Mouse (Mus musculus) layer of hippocampus, adult 2 months (tissue): ENCODE measurements around the gene Suco. TPM values are rescaled to one million over a fixed set of nuclear protein-coding genes. Genes with fewer than 3 reads are reported as not detected.

Source experiments
- DNase-seq, 2 experiments: peaks; one replicate each; pipeline ENCODE4 v3.0.0; 2022; ENCODE audit warnings: low spot score in 2 of 2
- H3K27ac ChIP-seq: fragments of 200-600 bp; 2 replicates; pipeline ENCODE4 v1.8.1; 2022
- H3K4me3 ChIP-seq: fragments of 200-600 bp; 2 replicates; pipeline ENCODE4 v1.8.1; 2022; ENCODE audit warnings: mild to moderate bottlenecking
- CTCF ChIP-seq: fragments of 200-600 bp; conservative IDR thresholded peaks from 2 replicates; pipeline ENCODE4 v1.8.1; 2022; ENCODE audit warnings: antibody characterized with exemption, mild to moderate bottlenecking, moderate library complexity
- total RNA-seq, 2 experiments: library from RNA; stranded (reverse); gene quantifications; 2 replicates each; pipeline ENCODE4 v1.2.3; 2021

Gene Suco
- total RNA-seq, 2 experiments from 2014 or later, result 39.7 to 40.9 TPM

GRCm38 (mm10) chr1:161794447-161795211 is 81.9 kb downstream of the Suco start:
- no peak for DNase-seq
- H3K27ac ChIP-seq, result no peak overlapping the region
- no peak overlapping the region for H3K4me3 ChIP-seq
- no peak for TF ChIP-seq CTCF

DNA sequence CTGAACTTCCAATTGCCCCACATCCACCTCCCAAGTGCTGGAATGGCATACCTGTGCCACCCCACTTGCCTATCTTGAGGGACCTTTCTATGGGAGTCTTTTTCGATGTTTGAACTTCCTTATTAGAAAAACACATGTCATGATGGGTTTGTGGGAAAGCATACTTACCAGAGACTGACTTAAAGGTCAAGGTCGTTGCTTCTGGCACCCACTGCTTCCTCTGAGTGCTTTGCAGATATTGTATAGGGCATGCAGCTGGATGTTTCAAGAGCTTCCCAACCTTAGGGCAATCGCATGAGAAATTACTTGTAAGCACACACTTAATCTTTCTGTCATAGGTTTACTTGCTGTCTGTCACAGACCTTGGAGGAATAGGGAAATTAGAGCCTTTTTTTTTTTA is 83.2 kb downstream of the Suco start:
- TF ChIP-seq CTCF, result no peak
- H3K27ac ChIP-seq, result no peak overlapping the region
- no peak for DNase-seq
- H3K4me3 ChIP-seq, result no peak overlapping the region

- Histone ChIP-seq H3K4me3 (no peak overlapping the region), H3K27ac (no peak overlapping the region)
- TF ChIP-seq CTCF, result no peak
- DNase-seq, result no peak
These were observed 83.9 kb downstream of the Suco start for GRCm38 (mm10) chr1:161792687-161792969.

DNA sequence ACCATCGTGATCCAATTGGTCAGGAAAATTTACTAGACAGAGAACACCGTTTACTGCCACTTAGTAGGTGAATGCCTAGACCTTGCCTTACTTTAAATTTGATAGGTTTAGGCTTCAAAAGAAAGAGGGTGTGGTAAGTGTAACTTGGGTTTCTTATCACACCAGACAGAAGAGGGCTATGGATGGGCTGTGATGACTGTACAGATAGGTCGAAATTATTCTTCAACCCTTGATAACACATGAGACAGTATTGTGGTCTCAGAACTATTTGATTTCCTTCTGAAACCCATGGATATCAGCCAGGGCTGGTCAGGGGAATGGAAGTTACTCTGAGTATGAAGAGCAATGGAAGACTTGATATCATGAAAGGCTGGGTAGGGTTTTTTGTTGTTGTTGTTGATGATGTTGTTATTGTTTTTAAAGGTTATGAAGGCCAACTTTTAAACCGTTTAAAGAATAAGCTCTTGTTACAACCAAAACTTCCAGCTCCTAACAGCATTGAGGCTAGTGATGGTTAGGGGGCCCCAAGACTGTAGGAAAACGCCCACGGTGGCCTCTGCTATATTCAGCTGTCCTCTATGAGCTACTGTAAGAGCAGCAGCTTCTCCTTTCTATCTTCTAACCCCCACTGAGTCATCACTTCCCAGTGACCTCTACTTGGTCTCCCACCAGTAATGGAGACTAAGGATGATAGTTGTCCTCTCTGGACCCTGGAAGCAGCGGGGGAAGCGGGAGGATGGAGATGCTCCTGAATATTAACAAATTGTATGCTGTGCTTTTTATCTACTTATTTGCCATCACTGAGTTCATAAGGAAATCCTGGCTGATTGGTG is 84.4 kb downstream of the Suco start:
- no peak overlapping the region for H3K4me3 ChIP-seq
- no peak for TF ChIP-seq CTCF
- DNase-seq, result no peak
- H3K27ac ChIP-seq, result no peak overlapping the region

DNA sequence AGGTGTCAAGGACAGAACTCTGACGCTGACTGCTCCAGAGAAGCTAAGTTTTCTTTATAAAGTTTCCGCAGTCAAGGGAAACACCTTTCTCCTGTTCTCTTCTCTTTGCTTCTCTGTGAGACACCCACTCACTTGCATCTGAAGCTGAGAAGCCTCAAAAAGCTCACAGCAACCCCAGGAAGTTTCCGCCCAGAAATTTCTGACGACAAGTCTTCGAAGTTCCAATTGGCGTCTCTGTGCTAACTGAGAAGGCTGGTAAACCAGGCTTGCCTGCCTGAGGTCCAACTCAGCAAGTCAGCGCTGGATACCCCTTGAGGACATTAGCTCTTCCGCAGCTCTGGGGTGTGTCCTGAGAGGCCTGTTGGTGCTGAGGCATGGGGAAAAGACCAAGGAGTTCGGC is 88.1 kb downstream of the Suco start, which contains the start of gene Fasl:
Gene Fasl (minus strand): TSS at position 157 of the 400 bp plus-strand sequence.
- no peak for DNase-seq
- Histone ChIP-seq H3K4me3 (no peak within 1 kb of the TSS), H3K27ac (no peak within 1 kb of the TSS)
- no peak for TF ChIP-seq CTCF

GRCm38 (mm10) chr1:161782725-161783124 is 93.8 kb downstream of the Suco start:
- no peak for TF ChIP-seq CTCF
- Histone ChIP-seq H3K4me3 (no peak overlapping the region), H3K27ac (no peak overlapping the region)
- DNase-seq, result no peak

DNA sequence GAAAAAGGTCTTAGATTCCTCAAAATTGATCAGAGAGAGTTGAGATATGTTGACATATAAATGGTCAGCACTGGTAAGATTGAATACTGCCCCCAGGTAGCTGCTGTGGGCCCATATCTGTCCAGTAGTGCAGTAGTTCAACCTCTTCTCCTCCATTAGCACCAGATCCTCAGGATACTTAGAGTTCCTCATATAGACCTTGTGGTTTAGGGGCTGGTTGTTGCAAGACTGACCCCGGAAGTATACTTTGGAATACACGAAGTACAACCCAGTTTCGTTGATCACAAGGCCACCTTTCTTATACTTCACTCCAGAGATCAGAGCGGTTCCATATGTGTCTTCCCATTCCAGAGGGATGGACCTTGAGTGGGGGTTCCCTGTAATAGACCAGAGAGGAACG is 94.9 kb downstream of the Suco start:
- no peak for DNase-seq
- no peak overlapping the region for H3K27ac ChIP-seq
- H3K4me3 ChIP-seq, result no peak overlapping the region
- TF ChIP-seq CTCF, result no peak

- TF ChIP-seq CTCF, result no peak
- H3K27ac ChIP-seq, result no peak overlapping the region
- no peak overlapping the region for H3K4me3 ChIP-seq
- no peak for DNase-seq
These were observed 97.4 kb downstream of the Suco start for GRCm38 (mm10) chr1:161779057-161779456.

GRCm38 (mm10) chr1:161775151-161775550 is 101.3 kb downstream of the Suco start:
- H3K27ac ChIP-seq, result no peak overlapping the region
- no peak for TF ChIP-seq CTCF
- no peak overlapping the region for H3K4me3 ChIP-seq
- DNase-seq, result no peak

DNA sequence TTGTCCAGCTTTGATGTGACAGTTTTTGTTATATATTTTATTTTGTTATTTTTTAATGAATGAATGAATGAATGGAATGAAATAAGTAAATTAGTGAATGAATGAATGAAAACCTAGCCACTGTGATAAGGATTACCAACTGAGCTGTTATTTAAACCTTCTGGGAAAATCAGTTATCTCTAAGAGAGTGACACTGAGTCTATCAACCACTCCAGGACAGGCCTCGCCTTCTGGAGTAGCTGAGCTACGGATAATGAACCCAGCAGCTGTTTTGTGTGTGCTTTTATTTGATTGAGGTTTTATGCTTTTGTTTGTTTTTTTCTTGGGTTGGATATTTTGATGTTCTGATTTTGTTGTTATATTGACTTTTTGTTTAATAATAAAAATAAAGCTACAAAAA is 105.2 kb downstream of the Suco start:
- Histone ChIP-seq H3K4me3 (no peak overlapping the region), H3K27ac (no peak overlapping the region)
- no peak for DNase-seq
- TF ChIP-seq CTCF, result no peak

DNA sequence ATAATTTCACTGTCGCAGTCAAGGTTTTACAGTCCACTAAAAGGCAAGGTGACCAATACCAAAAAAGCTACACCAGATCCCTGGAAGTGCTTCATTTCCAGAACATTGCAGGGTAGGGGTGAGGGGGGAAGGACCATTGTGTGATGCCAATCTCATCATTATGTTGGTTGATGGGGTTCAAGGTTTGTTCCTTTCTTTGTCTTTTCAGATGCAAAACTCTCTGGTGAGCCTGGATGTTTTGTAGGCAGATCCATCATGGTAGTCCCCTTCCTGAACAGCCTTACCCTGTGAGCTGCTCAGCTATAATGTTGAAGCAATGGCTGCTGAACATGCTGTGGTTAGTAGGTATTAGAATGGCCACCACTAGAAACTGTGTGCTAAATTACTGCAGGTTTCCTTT is 107.2 kb downstream of the Suco start:
- TF ChIP-seq CTCF, result no peak
- DNase-seq, result no peak

DNA sequence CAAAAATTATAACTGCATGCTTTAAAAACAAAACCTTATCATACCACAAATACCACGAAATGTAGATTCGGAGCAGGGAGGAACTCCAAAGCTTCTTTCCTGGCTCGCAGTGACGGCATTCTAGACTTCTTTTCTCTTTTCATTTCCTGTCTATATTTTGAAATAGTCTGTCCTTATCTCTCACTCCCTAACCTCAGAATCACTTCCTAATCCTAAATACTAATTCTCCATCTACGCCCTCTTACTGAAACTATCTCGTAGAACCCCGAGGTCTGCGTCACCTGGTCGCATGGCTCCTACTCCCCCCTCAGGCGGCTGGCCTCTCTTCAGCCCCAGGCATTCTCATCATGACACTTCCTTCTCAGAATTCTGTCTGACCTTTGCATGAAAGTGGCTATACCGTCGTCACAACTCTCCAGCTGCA is 109.4 kb downstream of the Suco start:
- no peak for TF ChIP-seq CTCF

More for the DNA sequence above, 107.2 kb downstream of the Suco start:
- Histone ChIP-seq H3K27ac (no peak overlapping the region), H3K4me3 (no peak overlapping the region)

DNA sequence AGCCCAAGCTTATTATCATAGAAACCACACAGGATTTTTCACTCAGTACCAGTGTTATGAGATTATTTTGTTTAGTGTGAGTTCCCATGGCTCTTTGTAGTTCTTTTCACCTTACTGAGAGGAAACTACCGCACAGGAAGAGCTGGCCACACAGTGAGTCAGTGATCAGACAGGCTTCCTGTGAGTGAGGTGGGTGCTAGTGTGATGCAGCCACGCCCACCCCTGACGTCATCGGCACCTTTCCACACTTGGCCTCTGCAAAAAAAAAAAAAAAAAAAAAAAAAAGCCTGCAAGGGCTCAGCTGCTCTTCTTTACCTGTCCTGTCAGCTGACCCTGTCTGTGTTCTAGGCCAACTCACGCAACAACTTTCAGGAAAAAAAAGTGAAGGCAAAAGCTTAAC is 109.8 kb downstream of the Suco start:
- no peak for DNase-seq
- no peak overlapping the region for H3K4me3 ChIP-seq
- H3K27ac ChIP-seq, result no peak overlapping the region
- no peak for TF ChIP-seq CTCF

More for the DNA sequence above, 109.4 kb downstream of the Suco start:
- DNase-seq, result no peak
- Histone ChIP-seq H3K4me3 (no peak overlapping the region), H3K27ac (no peak overlapping the region)

Other genes starting within 250 kb of the Suco start
- under 1 TPM in 1 of 2 experiments, not detected in 1; 0.28 TPM for gene Fasl, start 88.2 kb downstream of the Suco start, total RNA-seq
- gene Pigc, start 92.5 kb upstream of the Suco start, total RNA-seq, result 10 to 100 TPM; 13.3 to 14.5 TPM
- gene 4930558K02Rik, start 103.0 kb upstream of the Suco start, total RNA-seq, result not detected